Mouse (Mus musculus): ENCODE data around the gene Ccdc6.

- no peak for TF ChIP-seq CTCF (IDR thresholded peaks at IDR 0.05; ENCODE audit: low read depth)
- no peak for TF ChIP-seq EP300 (optimal IDR thresholded peaks at IDR 0.05)
Observed at GRCm38 (mm10) chr10:70142623-70143022, 45.7 kb downstream of the Ccdc6 start.

Measured in stomach, postnatal 0 days (tissue).